Mouse (Mus musculus): ENCODE measurements around the gene Gid8. TPM values are rescaled to one million over a fixed set of nuclear protein-coding genes. Genes with fewer than 3 reads are reported as not detected.

Gene Gid8
- polyA plus RNA-seq, 1 experiment from 2014 or later: 54.1 TPM

DNA sequence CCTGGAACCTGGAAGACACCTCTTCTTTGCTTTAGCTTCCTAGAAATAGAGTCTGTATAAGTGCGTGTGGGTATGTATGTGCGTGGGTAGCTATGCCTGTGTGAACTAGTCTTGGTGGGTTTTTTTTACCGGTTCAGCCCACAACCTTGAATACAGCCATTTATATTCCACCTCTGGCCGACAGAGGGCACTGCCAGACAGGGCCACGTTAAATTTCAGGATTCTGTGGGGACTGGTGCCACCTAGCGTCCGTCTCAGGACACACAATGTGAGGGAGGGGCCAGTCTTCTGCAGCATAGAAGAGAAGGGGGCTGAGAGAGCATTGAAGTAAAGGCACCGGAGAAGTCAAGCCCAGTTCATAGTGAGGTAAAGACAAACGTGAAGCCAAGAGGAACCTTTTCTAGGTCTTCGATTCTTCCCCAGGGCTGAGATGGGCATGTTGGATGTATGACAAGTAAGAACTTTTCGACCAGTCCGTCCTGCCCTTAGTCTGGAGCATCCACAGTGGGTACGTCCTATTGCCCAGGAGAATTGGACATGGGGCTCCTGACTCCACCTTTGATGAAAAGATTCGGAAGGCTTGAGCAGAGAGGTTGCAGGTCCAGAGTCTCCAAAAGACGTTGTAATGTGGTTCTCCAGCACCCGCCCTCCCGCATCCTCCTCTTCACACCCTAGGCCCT is 35.5 kb downstream of the Gid8 start:
- peak; percentile 99 for TF ChIP-seq CTCF (IDR thresholded peaks at IDR 0.05)
- H3K27me3 ChIP-seq: peaks cover 20% of the 10 kb centered on the region
- ATAC-seq (peak; percentile 75), DNase-seq (ENCODE audit: low read depth, low spot score) (peak; percentile 28)
- POLR2A ChIA-PET: no interaction called here
- CTCF ChIA-PET: interaction anchor here (0.6 to 3.8 kb wide), 13 partner anchors 10 to 164 kb away, joined by 3 to 14 read pairs (median 4); partner anchors contain the start of gene Mrgbp
- in situ Hi-C loops (cut with MboI; ENCODE audit: low pct_unique_long_range_greater_than_20kb): loop anchor here (10.0 kb wide), 1 partner anchor 171 kb away; no protein-coding TSS in a partner anchor

DNA sequence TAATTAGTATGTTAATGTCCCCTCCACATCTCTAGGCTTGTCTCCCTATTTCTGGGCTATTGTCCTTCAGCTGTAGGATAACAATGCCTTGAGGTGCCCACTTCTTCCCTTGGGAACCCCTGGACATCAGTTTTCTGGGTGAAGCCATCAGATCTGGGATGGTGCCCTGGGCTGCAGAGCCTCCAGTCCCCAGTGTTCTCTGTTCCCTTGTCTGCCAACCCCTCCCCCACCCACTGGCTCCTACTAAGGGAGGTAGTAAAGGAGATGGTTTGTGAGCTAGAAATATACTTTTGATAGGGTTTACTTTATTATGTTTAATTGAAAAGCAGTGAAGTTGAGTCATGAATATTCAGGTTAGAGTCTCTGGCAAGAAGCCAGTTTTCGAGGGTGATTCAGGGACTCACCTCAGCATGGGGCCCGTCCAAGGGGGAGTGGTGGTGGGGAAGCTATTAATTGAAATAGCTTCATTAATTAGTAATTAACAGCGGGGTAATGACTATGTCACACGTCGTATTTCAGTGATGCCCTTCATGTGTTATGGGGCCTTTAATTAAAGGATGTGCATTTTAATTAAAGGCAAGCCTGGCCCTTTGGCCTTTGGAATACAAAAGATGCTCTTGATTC is 36.8 kb downstream of the Gid8 start:
- in situ Hi-C loops (cut with MboI; ENCODE audit: low pct_unique_long_range_greater_than_20kb): loop anchor here (10.0 kb wide), 1 partner anchor 172 kb away; no protein-coding TSS in a partner anchor
- TF ChIP-seq CTCF (IDR thresholded peaks at IDR 0.05): no peak
- ChIA-PET CTCF (interaction anchor here (1.4 to 3.8 kb wide), 3 partner anchors 9 to 165 kb away, joined by 4 to 14 read pairs (median 6); partner anchors contain the start of gene Mrgbp), POLR2A (no interaction called here)
- no peak for DNase-seq (ENCODE audit: low read depth, low spot score)
- no peak for ATAC-seq
- H3K27me3 ChIP-seq: peaks cover 14% of the 10 kb centered on the region

DNA sequence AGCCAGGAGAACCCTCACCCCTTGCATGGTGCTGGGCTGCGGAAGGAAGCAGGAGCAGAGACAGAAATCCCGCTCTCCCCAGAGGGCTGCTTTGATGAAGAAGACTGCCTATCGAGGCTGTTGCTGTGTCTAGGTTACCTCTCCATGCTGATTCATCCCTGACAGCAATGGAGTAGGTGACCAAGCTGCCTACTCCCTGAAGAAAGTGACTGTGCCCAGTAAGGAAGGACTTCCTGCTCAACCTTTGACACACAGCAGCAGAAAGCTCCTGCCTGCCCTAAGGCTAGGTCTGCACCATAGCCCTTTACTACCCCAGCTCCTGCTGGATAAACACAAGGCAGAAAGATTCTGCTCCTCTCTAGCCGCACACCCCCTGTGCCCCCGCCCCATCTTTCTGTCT is 39.0 kb downstream of the Gid8 start:
- DNase-seq (ENCODE audit: low read depth, low spot score) (no peak), ATAC-seq (no peak)
- ChIA-PET POLR2A (no interaction called here), CTCF (no interaction called here)
- H3K27me3 ChIP-seq: peaks cover 9% of the 10 kb centered on the region
- in situ Hi-C loops (cut with MboI; ENCODE audit: low pct_unique_long_range_greater_than_20kb): loop anchor here (10.0 kb wide), 1 partner anchor 174 kb away; no protein-coding TSS in a partner anchor
- no peak for TF ChIP-seq CTCF (IDR thresholded peaks at IDR 0.05)

DNA sequence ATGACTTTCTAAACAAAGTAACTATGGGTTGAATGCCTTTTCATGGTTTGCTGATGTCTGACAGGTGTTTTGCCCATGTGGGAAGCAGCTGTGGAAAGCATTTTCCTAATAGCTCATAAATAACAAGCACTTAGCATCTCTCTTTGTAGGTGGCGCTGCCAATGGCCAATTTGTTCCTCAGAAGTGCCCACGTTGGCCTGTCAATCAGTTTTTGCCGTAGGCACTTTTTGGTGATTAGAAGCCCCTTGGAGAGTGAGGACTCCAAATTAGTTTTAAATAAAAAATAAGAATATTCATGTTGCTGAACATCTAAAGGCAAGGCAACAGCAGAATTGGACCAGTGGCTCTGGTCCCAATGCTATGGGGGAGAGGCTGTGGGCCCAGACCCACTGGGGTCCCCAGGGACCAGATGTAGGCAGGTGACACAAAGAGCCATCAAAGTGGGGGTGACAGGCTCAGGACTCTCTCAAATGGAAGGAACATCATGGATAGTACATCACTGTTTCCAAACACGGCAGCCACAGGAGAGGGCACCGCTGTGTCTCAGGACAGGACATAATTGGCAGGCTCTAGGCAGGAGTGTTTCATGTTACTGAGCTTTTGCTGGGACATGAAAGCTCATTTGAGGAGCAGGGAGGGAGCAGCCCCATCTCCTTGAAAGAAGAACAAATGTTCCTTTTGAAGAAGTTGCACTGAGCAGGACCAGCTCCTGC is 45.2 kb downstream of the Gid8 start:
- ChIA-PET CTCF (interaction anchor here (1.7 kb wide), 1 partner anchor 9 kb away, joined by 6 read pairs; no protein-coding TSS in a partner anchor), POLR2A (no interaction called here)
- ATAC-seq (no peak), DNase-seq (ENCODE audit: low read depth, low spot score) (no peak)
- H3K27me3 ChIP-seq: peaks cover 18% of the 10 kb centered on the region
- TF ChIP-seq CTCF (IDR thresholded peaks at IDR 0.05): no peak
- in situ Hi-C loops (cut with MboI; ENCODE audit: low pct_unique_long_range_greater_than_20kb): loop anchor here (25.0 kb wide), 1 partner anchor 443 kb away; no protein-coding TSS in a partner anchor

DNA sequence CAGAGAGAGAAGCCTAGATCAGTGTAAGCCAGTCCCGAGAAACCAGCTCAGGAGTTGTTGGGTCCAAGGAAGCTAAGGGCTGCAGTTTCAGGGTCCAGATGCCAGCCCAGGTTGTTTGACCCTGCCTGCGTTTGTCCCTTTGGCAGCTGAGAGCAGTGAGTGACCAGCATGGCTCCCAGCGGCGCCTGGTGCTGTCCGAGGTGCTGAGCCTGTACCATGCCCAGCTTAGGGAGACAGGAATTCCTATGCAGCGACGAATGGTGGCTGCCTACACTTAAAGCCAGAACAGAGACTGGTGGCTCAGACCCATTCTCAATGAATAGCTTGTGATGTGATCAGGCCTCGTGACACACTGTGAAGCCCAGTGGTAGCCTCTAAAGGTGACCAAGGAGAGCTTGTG is 46.0 kb downstream of the Gid8 start:
- DNase-seq (ENCODE audit: low read depth, low spot score) (no peak), ATAC-seq (peak; percentile 47)
- CTCF ChIA-PET: interaction anchor here (1.7 kb wide), 1 partner anchor 9 kb away, joined by 6 read pairs; no protein-coding TSS in a partner anchor
- in situ Hi-C loops (cut with MboI; ENCODE audit: low pct_unique_long_range_greater_than_20kb): loop anchor here (25.0 kb wide), 1 partner anchor 444 kb away; no protein-coding TSS in a partner anchor
- TF ChIP-seq CTCF (IDR thresholded peaks at IDR 0.05): no peak
- peaks cover 26% of the 10 kb centered on the region for H3K27me3 ChIP-seq
- POLR2A ChIA-PET: no interaction called here

DNA sequence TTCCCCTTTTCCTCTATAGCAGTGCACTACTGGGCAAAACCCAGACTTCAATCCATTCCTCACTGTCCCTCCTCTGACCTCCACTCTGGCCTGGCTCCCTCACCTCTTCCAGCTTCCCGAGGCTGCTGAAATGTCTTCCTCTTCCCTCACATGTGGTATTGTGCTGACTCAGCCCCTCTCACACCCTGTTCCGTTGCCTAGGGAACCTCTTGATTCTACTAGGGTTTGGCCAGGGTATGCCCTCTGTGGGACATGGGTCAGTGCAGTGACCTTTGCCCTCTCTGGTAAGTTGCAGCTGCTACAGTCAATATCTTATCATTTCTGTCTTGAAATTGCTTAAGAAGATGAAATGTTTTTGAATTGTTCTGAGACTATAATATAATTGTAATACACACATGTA is 46.9 kb downstream of the Gid8 start:
- ChIA-PET CTCF (interaction anchor here (1.7 kb wide), 1 partner anchor 10 kb away, joined by 6 read pairs; no protein-coding TSS in a partner anchor), POLR2A (no interaction called here)
- H3K27me3 ChIP-seq: peaks cover 27% of the 10 kb centered on the region
- no peak for ATAC-seq
- in situ Hi-C loops (cut with MboI; ENCODE audit: low pct_unique_long_range_greater_than_20kb): loop anchor here (25.0 kb wide), 1 partner anchor 444 kb away; no protein-coding TSS in a partner anchor
- no peak for DNase-seq (ENCODE audit: low read depth, low spot score)
- no peak for TF ChIP-seq CTCF (IDR thresholded peaks at IDR 0.05)

DNA sequence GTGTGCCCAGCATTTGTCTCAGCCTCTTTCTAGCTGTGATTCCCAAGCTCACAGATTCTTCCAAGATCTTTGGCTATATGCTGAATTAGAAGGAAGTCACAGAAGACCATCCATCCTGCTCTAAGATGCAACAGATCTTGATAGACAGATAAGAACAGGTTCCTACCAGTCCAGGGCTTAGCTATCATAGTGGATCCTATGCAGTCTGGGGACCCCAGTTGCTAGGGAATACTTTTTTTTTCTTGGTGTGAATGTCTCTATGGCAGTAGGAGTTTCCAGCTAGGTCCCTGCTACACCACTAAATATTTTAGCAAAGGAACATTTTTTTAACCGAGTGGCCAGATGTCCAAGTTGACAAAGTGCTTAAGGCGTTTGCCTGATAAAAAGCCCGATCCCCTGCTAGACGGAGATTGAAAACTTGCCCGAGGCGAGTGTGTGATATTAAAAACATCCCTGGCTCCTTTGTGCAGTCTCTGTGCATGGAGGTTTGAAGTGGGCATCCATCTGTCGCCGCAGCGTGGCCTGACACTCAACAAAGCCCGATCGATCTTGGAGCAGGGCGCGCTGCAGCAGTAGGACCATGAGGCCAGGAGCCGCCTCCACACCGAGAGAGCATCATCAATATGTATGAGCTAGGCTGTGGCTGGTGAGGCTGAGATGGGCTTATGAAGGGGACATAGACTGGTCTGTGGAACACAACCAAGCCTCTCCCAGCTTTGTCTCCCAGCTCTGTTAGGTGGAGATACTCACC is 48.8 kb downstream of the Gid8 start:
- ChIA-PET CTCF (interaction anchor here (1.8 kb wide), 1 partner anchor 21 kb away, joined by 5 read pairs; no protein-coding TSS in a partner anchor), POLR2A (no interaction called here)
- ATAC-seq (no peak), DNase-seq (ENCODE audit: low read depth, low spot score) (no peak)
- in situ Hi-C loops (cut with MboI; ENCODE audit: low pct_unique_long_range_greater_than_20kb): loop anchor here (25.0 kb wide), 1 partner anchor 446 kb away; no protein-coding TSS in a partner anchor
- H3K27me3 ChIP-seq: peaks cover 23% of the 10 kb centered on the region
- no peak for TF ChIP-seq CTCF (IDR thresholded peaks at IDR 0.05)

DNA sequence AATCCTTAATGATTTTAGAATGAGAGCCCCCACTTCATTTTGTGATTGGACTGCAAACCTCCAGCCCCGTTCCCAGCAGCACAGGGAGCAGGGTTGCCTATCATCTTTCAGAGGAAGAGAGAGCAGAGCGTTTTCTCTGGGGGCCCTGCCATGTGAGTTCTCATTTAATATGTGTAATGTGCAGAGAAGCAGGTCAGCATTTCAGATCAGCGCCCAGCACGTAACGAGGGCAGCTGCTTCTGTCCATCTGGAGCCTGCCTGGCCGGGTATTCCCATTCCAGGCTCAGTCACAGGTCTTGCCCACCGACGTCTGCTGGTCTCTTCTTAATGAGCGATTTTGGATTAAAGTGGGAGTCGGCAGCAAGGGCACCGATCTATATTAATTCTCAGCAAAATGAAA is 55.1 kb downstream of the Gid8 start:
- ATAC-seq (no peak), DNase-seq (ENCODE audit: low read depth, low spot score) (no peak)
- in situ Hi-C loops (cut with MboI; ENCODE audit: low pct_unique_long_range_greater_than_20kb): loop anchor here (10.0 to 25.0 kb wide), 2 partner anchors 270 to 453 kb away; partner anchors contain the start of gene Ntsr1
- TF ChIP-seq CTCF (IDR thresholded peaks at IDR 0.05): no peak
- peaks cover 39% of the 10 kb centered on the region for H3K27me3 ChIP-seq
- ChIA-PET CTCF (no interaction called here), POLR2A (no interaction called here)

DNA sequence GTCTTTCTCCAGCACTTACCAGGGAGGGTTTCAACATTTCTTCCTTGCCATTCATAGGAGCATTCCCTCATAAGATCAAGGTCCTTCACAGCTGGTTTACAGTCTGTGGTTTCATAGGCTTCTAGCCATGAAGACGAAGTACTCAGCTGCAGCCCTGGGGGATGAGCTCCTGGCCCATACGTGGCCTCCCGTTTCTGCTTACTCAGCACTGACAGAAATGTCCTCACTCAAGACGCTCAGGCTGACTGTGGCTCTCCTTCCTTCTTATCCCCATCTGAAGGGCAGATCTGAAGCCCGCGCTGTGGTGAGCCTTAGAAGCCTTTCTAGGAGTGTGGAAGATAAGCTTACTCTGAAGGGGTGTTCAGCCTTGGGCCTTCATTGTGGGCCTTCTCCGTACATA is 55.8 kb downstream of the Gid8 start:
- in situ Hi-C loops (cut with MboI; ENCODE audit: low pct_unique_long_range_greater_than_20kb): loop anchor here (10.0 to 25.0 kb wide), 2 partner anchors 271 to 453 kb away; partner anchors contain the start of gene Ntsr1
- DNase-seq (ENCODE audit: low read depth, low spot score): no peak

More for the DNA sequence above, 55.8 kb downstream of the Gid8 start:
- ChIA-PET POLR2A (no interaction called here), CTCF (no interaction called here)
- ATAC-seq: no peak
- no peak for TF ChIP-seq CTCF (IDR thresholded peaks at IDR 0.05)
- peaks cover 39% of the 10 kb centered on the region for H3K27me3 ChIP-seq

Other genes starting within 250 kb of the Gid8 start
- gene Ntsr1, start 210.1 kb upstream of the Gid8 start, polyA plus RNA-seq (2021): not detected
- gene Mrgbp, start 128.8 kb upstream of the Gid8 start, polyA plus RNA-seq (2021): 55.2 TPM
- 81.2 TPM for gene Ogfr, start 120.9 kb upstream of the Gid8 start, polyA plus RNA-seq (2021)
- gene Col9a3, start 112.3 kb upstream of the Gid8 start, polyA plus RNA-seq (2021): 1.3 TPM
- gene Tcfl5, start 67.4 kb upstream of the Gid8 start, polyA plus RNA-seq (2021): not detected
- gene Dido1, start 118 bp upstream of the Gid8 start, polyA plus RNA-seq (2021): 30.8 TPM
- gene Slc17a9, start 15.1 kb downstream of the Gid8 start, polyA plus RNA-seq (2021): 0.12 TPM
- gene Bhlhe23, start 66.8 kb downstream of the Gid8 start, polyA plus RNA-seq (2021): not detected
- gene Ythdf1, start 210.8 kb downstream of the Gid8 start, polyA plus RNA-seq (2021): 51.7 TPM
- not detected for gene Birc7, start 218.9 kb downstream of the Gid8 start, polyA plus RNA-seq (2021)
- 0.59 TPM for gene Nkain4, start 244.6 kb downstream of the Gid8 start, polyA plus RNA-seq (2021)

Measured in Patski (cell line).